Comparison of ENCODE assay signal across 24 mouse cellular contexts in the genomic region with DNA sequence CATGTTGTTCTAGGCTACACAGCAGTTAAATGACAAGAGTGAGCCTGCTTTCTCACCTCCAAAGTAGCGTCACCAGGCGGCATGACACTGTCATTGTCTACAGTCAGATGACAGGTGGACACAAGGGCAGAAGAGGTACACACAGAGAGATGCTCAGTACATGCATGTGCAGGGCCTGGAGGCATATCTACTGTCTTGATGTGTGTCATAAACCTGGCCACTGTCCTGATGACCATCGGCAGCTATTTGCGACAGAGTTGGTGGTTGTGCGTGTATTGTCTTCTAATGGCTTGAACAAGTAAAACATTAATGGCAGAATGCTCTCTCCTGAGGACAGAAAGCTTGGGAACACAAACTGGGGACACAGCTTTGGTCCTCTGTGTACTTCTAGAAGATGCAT. TPM values are rescaled to one million over a fixed set of nuclear protein-coding genes. Genes with fewer than 3 reads are reported as not detected.
"Had no signal": no experiment of that assay in that cellular context is flagged by ENCODE, and none has a peak within 500 bp of the region (broad histone marks: within the 10 kb centered on the region; RNA-seq: fewer than 3 reads in every experiment).

No protein-coding gene starts in this region.

- H3K4me2 ChIP-seq: heart, embryonic 12.5 days; hindbrain, embryonic 13.5 days; hindbrain, embryonic 15.5 days; kidney, embryonic 15.5 days; limb, embryonic 13.5 days; limb, embryonic 15.5 days had no signal

- H3K4me3 ChIP-seq: heart, adult 2 months; heart, embryonic 12.5 days; hindbrain, embryonic 13.5 days; hindbrain, embryonic 15.5 days; kidney, embryonic 15.5 days; limb, embryonic 13.5 days; limb, embryonic 15.5 days had no signal

- H3K36me3 ChIP-seq: heart, embryonic 12.5 days; hindbrain, embryonic 13.5 days; hindbrain, embryonic 15.5 days; kidney, embryonic 15.5 days; limb, embryonic 13.5 days; limb, embryonic 15.5 days had no signal

- H3K9ac ChIP-seq: forebrain, postnatal 0 days; heart, embryonic 12.5 days; hindbrain, embryonic 13.5 days; hindbrain, embryonic 15.5 days; kidney, embryonic 15.5 days; limb, embryonic 13.5 days; limb, embryonic 15.5 days had no signal

- DNase-seq: forebrain, postnatal 0 days; gastrocnemius, postnatal 14 days; gastrocnemius, postnatal 36 days; heart, adult 2 months; heart, postnatal 10 days; kidney, adult 11 months; kidney, adult 2 months; kidney, adult 9 months; kidney, postnatal 14 days; kidney, postnatal 36 days; layer of hippocampus, adult 9-11 months; layer of hippocampus, postnatal 36 days; left cerebral cortex, postnatal 4 days had no signal

- H3K9me3 ChIP-seq: heart, embryonic 12.5 days; hindbrain, embryonic 13.5 days; hindbrain, embryonic 15.5 days; kidney, embryonic 15.5 days; limb, embryonic 13.5 days; limb, embryonic 15.5 days had no signal

- H3K27ac ChIP-seq: hindbrain, embryonic 13.5 days; hindbrain, embryonic 15.5 days; hindbrain, postnatal 0 days; kidney, embryonic 15.5 days; kidney, postnatal 0 days; limb, embryonic 13.5 days; limb, embryonic 15.5 days had no signal

- ATAC-seq: forebrain, postnatal 0 days; hindbrain, postnatal 0 days; intestine, embryonic 16.5 days had no signal

RNA-seq across cellular contexts. Expression of a gene that starts 37.3 kb away (rescaled TPM):
- total RNA-seq: forebrain, postnatal 0 days; gastrocnemius, adult 18-20 months; gastrocnemius, adult 8-10 months; gastrocnemius, postnatal 36 days had no signal

RNA-seq across cellular contexts. Expression of a gene that starts 51.3 kb away (rescaled TPM):
- total RNA-seq: gastrocnemius, adult 18-20 months had no signal
